Mouse (Mus musculus): Measurements from ENCODE around the gene Kctd10.

Gene Kctd10

DNA sequence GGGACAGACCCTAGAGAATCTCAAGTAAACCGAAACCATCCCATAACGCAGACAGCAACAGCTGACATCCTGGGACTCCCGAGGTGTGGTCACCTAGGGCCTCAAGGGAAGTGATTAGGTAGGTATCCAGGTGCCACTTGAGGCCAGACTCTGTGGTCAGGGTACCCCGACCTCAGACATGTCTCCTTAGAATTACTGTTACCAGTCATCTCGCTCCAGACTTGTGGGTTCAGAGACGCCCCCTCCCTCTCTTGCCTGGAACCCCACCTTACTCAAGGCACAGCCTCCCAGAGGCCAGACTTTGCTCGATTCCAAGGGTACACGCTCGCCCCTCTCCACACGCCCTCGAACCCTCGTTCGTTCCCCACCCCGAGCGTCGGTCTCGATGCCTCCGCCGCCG is 545 bp downstream of the Kctd10 start:
- DNase-seq (ENCODE audit: low read depth, low spot score) = peak; percentile 59

DNA sequence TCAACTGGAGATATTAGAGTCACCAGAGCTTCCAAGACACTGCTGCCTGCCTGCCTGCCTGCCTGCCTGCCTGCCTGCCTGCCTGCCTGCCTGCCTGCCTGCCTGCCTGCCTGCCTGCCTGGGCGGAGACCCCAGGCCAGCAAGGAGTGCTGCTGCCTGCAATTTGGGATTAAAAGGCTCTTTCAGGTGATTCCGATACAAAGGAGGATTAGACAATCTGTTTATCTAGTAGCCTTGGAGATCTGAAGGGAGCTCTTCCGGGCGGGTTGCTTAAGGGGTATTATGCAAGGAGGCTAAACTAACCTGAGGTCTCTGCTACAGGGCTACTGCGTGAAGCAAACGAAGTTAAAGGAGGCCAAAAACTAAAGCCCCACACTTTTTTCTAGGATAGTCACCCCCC is 1.4 kb downstream of the Kctd10 start:
- peak; percentile 17 for DNase-seq (ENCODE audit: low read depth, low spot score)

DNA sequence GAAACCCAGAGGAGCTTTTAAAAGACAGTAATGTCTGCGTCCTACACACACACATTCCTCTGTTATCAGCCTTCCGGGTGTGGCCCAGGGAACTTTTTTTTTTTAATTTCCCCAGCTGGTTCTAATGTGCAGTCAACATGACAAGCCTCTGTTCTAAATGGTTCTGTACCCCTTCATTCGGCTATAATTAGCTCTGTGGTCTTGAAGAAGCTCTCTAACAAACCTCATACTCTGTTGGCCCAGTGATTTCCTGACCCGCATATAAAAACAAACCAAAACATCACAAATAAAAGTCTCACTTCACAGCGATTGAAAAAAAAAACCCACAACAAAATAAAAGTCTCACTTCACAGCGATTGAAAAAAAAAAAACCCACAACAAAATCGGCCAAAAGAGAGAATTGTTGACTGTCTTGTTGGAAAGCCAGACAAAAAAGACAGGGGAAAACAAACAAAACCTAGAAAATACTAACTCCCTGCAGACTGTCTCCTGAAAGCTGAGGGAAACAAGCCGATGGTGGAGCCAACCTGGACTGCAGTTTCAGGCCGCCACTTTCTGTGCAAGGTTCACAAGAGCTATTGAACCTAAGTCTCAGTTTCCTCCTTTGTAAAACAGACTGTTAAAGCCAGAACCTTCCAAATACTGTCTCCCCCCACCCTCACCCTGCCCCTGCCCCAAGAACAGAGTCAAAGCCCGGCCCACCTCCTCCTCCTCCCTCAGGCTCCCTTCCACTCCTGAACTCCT is 2.0 kb downstream of the Kctd10 start:
- peak; percentile 81 for DNase-seq (ENCODE audit: low read depth, low spot score)

DNA sequence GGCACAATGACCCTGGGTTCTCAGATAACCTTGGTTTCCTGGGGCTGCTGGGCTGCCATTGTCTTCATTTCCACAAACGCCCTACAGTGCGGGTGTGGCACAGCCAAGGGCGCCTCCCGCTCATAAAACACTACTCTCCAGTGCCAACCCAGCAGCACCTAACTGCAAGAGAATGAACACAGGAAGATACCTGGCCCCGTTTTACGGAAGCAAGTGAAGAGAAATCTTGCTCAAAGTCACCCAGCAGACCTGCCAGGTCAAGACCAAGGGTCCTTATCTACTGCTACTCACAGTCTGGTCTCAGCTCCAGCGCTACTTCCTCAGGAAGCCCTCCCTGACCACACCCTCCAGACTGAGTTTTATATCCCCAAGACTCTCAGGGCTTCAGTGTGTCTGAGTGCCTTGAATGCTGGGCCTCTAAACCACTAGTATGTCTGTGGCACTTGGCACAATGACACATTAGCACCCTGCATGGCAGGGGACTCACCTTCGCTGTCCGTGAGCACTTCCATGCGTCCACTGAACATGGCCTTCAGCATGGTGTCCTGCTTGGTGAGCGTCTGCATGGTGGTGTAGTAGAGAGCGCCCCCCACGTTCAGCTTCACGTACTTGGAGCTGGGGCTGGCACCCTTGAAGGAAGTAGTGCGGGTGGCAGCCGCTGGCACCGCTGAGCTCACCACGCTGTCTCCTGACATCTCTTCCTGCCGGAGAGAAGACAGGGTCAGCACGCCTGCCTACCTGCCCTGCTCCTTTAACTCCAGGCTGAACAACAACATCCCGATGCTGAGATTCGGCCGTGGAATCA is 5.7 kb downstream of the Kctd10 start:
- no peak for DNase-seq (ENCODE audit: low read depth, low spot score)

DNA sequence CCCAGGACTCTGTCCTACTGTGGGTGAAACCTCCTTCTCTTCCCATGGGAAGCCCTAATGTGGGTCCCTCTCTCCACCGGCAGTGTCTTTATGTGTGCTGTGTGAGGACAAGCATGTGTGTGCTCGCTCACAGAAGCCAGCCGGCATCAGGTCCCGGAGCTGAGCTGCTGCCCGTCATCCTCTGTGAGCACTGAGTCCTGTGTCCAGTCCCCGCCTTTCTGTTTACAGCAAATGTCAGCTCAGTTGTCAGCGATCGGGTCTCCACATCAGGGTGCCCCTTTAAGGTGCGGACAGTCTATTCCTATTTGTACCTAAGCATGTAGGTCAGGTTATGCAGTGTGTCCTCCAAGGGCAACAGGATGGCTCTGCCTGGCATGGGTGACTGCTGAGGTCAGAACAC is 6.7 kb downstream of the Kctd10 start:
- DNase-seq (ENCODE audit: low read depth, low spot score) = no peak

DNA sequence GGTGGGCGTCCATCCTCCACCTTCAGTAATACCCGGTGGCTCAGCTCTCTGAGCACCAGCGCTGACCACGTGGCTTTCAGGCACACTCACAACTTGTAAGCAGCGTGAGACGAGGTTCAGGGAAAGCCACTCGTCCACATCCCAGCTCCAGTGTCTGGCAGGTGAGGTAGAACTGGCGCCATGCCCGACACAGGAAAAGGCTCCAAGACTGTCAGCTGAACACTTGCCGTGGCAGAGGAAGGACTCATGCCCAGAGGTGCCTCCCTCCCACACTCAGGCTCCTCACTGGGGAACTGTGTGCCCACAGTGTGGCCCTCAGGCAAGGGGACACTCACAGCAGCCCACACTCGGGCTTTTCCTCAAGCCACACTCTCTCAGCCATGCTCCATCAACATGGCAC is 7.1 kb downstream of the Kctd10 start:
- DNase-seq (ENCODE audit: low read depth, low spot score) = no peak

DNA sequence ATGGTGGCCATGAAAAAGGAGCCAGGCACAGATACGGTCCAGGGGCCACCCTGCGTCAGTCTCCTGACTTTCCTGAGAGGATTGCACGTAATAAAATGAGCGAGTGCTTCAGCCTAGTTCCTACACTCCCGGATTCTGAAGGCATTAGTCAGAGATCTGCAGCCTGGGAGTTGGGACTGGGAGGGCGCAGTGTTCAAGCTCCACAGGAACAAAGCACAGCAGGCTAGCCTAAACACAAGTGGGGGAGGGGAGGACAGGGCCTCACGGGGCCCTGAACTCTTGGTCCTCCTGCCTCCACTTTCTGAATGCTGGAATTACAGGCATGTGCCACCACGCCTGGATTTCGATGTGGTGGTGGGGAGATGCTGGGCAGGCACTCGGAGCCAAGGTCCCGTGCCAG is 7.7 kb downstream of the Kctd10 start:
- DNase-seq (ENCODE audit: low read depth, low spot score) = no peak

DNA sequence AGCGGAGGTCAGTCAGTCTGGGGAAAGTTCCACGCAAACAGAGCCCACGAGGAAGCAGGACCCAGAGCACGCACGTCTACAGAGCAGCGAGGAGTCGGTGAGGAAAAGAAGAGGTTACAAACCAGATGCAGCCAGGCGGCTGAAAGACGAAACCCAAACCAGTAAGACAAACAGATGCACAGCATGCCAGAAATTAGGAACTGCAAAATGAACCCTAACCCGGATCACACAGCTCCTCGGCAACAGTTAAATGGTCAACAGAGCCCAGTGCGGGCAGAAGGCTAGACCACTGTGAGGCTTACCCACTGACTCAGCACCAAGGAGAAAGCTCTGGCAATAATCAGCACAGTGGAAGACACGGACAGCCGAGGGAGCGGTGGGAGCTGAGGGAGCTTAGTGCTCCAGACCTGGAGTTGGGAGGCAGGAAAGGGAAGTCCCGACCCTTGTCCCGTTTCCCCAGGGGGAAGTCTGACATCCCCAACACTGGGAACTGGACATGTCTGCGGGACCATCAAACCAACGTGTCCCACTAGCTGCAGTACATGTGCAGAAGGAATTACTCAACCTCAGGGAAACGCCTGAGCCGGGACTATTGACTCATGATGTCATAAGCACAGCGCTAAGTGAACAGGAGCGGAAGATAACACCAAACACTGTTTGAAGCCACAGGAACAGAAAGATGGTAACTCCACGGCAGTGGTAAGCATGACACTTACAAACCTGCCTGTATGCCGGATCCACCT is 8.4 kb downstream of the Kctd10 start:
- no peak for DNase-seq (ENCODE audit: low read depth, low spot score)

DNA sequence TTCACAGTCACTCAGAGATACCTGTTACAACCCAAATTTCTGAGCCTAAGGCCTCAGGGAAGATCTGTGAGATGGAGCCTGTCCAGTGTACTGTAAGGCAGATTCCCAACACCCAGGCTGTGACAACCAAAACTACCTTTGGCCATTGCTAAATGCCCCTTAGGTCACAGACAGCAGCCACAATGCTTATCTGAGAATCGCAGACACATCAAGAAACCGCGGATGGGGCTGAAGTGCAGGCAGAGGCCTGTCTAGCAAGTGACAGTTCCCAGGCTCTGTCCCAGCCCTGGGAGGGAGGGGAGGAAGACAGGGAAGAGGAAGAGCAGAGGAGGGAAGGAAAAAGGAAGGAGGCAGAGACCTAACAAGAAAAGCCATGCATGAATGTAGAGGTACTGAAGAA is 9.0 kb downstream of the Kctd10 start:
- DNase-seq (ENCODE audit: low read depth, low spot score) = no peak

DNA sequence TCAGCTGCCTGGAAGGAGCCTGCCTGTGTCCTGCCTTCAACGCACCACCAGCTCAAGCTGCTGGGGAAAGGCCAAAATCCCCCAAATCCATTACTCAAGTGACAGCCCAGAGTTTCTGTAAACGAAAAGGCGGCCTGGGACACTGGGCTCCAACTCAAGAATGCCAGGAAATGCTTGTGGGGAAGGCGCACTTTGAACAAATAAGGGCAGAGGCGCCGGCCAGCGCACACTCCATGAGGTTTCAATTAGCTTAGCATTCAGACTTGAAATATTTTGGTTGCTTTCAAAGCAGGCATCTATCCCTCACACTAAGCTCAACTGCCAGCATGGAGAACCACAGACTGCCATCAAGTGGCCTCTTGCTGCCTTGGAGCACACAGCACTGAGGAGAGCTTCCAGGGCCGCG is 9.9 kb downstream of the Kctd10 start:
- DNase-seq (ENCODE audit: low read depth, low spot score) = no peak

DNA sequence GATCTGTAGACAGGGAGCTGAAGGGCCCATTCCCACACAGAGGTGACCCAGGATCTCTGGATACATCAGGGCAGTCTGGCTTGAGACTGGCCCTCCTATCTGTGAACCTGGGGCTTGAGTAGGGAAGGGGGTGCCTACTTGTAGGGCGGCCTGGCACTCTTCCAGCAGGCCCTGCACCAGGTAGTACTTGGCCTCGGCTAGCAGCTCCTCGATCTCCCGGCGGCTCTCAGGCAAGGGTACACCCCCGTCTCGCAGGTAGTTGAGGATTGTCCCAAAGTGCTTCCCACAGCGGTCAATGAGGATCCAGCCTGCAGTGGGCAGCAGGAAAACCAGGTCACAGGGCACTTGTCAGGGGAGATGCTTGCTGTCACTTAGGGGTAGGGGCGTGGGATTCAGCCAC is 10.4 kb downstream of the Kctd10 start:
- DNase-seq (ENCODE audit: low read depth, low spot score) = no peak

DNA sequence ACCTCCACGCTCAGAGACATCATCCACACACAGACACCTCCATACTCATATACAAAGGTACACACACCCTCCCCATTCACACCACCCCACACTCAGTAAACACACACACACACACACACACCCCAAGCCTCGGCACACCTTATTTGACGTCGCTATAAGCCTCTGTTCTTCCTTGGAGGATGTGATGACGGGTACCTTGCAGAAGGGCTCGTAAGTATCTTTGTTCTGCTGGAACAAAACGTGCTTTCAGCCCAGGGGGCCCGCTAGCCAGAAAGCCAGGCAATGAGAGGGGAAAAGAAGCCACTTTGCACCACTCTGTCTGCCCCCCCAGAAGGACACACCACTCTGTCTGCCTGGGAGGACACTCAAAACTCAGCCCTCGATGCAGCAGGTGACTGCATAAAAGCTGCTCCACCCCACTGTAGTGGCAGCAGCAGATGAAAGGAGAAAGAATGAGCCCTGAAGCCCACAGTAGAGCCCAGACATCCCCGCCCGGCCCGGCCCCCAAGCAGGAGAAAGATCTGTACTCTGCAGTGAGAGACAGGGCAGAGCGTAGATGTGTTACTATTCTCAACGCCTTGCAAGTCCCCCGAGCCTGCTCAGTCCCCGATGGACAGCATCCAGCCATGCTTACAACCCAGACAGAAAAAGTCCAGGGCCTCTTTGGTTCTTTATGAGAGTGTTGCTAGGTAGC is 11.4 kb downstream of the Kctd10 start:
- DNase-seq (ENCODE audit: low read depth, low spot score) = no peak

DNA sequence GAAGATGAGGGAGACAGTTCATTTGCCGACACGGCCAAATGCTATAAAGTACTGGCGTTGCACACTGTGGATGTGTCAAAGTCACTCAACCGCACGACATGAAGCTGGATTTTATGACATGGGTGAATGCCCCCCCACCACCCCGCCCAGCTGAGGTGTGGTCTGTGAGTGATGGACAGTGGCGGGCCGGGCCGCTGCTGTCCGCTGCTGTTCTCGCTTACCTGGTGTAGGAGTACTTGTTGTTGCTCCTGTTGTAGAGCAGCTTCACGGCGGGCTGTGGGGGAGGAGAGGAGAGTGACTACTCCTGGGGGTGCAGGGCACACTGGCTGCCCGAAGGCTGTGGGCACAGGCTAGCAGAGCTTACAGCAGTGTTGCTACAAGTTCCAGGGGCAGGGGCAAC is 12.2 kb downstream of the Kctd10 start:
- no peak for DNase-seq (ENCODE audit: low read depth, low spot score)

DNA sequence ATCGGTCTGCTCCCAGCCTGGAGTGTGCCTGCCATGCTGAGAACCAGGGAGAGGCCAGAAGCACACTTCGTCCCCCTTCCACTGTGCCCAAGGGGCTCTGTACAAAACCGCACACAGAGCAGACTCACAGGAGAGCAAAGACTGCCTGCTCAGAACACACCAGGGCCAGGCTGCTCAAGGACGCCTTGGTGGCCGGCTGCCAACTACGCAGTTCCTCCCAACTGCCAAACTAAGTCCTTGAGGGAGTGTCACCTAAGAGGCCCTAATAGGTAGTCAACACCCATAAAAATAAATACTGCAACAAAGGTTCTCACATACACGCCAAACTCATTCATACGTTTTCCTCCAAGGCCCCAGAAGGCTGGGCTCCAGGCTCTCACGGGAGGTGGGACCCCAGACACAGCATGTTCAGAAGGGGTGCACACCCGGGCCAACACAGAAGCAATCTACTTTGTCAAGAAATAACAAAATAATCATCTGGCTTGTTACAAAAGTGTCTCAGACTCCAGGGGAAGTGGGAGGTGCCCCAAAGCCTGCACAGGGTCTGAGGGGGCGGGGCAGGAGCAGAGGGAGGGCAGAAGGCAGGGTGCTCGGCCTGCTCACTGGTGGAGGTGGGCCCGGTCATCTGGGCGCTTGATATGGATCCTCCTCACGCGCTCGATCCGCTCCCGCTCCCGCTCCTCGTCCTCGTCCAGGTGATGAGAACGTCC is 15.1 kb downstream of the Kctd10 start:
- DNase-seq (ENCODE audit: low read depth, low spot score) = no peak

DNA sequence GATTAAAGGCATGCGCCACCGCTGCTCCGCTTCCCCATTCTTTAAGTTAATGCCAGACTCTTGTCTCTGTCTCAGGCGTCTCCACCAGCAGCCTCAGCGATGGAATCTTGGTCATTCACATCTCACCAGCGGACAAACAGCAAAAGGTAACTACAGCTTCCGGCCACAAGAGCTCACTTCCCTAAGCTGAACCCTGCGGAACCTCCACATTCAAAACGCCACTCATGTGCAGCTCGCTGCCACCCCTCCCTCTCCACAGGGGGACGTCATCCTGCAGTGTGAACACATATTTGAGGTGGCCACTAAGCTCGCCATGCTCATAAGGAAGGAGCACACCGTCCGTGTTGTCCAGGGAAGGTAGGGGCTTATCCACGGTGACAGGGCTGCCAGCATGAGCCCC is 19.3 kb downstream of the Kctd10 start:
- DNase-seq (ENCODE audit: low read depth, low spot score) = no peak

DNA sequence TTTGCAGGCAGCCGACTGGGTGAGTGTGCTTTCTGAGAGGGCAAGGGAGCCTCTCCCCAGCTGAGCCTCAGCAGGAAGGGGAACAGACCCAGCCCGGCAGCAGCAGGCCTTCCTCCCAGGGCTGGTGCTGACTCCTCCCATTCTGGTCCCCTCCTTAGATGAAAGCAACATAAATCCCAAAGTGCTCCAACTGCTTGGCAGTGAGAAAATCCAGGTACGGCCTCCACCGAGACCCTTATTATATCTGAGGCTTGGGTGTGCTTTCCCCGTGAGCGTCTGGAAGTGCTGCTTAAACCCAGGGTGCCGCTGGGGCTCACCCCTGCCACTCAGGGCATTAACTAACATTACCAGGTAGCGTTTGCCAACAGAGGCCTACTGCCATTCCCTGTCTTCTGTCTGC is 20.7 kb downstream of the Kctd10 start:
- no peak for DNase-seq (ENCODE audit: low read depth, low spot score)

DNA sequence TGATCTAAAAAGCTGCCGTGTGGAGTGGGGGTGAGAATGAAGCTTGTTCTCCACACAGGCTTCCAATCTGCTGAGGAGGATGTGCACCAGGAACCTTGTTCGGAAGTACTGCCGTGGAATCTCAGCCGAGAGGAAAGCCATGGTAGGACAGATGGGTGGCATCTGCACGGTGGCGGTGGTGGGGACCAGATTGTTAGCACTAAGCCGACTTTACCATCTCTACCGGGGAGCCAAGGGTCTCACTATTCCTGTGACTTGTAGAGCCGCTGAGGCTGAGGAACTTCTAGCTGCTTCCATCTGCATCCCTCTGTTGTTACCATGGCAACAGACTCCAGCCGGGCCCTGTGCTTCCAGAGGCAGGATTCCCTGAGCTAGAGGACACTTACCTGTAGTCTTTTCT is 21.5 kb downstream of the Kctd10 start:
- DNase-seq (ENCODE audit: low read depth, low spot score) = no peak

DNA sequence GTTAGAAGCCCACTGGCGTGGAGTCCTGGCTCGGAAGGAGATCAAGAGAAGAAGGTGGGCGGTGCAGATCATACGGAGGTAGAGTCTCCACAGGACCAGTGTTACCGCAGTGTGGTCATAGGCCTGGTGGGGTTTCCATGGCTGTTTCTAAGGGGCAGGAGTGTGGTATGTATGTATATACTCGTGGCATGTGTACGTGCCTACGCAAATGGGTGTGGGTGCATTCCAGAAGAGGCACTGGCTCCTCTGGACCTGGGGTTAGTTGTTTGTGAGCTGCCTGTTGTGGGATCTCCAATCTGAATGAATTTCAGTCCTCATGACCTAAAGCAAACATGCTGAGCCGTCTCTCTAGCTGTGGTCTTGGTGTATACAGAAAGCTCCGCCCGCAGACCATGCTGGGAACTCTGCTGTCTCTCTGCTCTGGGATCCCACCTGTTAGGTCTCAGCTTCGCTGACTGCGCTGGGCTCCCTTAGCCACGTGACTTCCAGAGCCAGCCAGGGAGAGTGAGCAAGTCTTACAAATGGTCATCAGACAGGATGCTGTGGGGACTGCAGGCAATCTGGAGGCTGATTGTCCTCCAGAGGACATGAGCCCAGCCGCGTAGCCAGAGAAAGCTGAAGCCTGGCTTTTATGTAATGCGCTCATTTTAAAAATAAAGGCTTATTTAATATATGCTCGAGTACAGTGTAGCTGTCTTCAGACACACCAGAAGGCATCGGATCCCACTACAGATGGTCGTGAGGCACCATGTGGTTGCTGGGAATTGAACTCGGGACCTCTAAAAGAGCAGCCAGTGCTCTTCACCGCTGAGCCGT is 23.2 kb downstream of the Kctd10 start:
- DNase-seq (ENCODE audit: low read depth, low spot score) = peak; percentile 30

DNA sequence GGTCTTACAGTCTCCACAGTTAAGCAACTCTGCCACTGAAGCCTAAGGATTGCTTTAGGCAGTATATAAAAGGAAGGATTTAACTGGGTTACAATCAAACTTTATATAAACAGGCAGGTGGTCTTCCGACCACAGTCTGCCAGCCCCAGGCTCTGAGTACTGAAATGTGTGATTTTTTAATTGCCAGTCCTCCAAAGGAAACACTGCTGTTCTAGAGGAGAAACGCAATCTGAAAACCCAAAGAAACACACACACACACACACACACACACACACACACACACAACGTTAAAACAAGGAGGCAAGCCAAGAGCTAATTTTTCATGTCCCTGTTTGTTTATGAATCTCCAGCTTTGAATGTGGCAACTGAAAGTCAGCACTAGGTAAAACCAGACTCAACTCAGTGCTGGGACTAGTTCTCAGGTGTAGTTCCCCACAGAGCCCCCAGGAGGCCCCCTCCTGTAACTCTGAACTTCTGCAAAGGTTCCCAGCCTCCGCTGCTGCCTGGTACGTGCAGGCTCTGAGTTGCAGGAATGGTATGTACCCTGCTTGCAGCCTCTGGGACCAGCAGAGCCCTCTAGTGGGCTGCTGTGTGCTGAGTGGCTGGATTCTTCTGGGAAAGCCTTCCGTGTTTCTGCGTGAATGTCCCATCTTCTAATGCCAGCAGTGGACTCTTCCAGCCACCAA is 23.9 kb downstream of the Kctd10 start:
- peak; percentile 72 for DNase-seq (ENCODE audit: low read depth, low spot score)

DNA sequence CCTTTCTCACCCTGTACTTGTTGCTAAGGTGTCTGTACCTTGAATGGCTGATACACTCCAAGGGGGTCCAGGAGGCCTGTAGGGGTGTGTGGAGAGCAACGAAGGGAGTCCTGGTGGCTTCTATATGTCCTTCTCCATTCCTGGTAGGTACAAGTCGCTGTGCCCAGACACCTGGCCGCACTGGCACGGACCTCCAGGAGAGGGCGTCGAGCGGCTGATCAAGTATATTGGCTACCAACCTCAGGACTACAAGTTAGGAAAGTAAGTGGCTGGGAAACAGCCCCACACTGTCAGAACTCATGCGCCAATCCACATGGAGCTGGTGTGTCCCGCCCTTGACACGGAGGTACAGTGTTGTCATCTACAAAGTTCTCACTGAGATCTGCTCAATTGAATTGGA is 28.8 kb downstream of the Kctd10 start:
- DNase-seq (ENCODE audit: low read depth, low spot score) = no peak
